Mouse (Mus musculus): ENCODE results near the gene Mb21d2.

Gene Mb21d2

DNA sequence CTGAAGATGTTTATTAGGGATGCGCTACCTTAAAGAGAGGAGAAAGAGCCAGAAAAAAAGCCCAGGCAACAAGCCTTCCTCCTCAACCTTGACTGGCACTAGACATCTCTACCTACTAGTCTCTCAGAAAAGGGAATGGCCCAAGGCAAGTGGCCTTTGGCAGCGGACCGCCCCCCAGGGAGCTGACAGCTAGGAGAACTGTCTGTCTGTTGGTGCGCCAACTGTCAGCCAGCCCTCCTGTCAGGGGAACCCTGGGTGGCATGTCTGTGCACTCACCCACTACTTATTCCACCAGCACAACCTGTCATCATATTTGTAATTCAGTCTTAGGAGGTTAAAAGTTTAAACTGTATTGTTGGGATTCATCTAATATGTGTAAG is 30.3 kb downstream of the Mb21d2 start:
- DNase-seq (ENCODE audit: low spot score) = no peak

DNA sequence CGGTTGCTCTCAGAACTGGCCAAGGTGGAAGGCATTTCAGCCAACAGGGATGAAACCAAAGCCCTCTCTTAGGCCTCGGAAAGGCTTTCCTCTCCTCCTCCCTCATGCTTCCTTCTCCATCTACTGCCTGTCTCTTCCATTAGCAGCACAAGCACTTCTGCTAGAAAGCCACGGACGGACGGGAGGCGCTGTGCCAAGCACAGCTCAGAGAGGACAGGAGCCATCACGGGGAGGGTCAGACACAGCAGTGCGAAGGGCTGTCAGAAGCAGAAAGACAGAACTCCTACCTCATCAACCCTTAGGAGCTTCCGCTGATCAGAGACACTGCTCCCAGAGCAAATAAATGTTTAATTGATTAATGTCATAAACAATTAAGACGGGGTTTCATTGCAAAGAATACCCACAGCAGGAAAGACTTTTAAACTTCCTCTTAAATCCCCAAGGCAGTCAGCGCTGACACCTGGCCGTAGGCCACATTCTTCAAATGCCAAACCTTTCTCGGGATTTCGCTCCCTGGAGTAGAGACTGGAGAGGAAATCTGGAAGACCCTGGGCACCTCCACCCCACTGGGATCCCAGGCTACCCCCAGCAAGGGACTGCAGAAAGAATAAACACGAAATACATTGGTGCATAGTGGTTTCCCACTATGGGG is 30.8 kb downstream of the Mb21d2 start:
- DNase-seq (ENCODE audit: low spot score) = no peak

GRCm38 (mm10) chr16:28896571-28896970 is 32.9 kb downstream of the Mb21d2 start:
- DNase-seq (ENCODE audit: low spot score) = no peak

- no peak for DNase-seq (ENCODE audit: low spot score)
Measured at GRCm38 (mm10) chr16:28894872-28895271, 34.6 kb downstream of the Mb21d2 start.

DNA sequence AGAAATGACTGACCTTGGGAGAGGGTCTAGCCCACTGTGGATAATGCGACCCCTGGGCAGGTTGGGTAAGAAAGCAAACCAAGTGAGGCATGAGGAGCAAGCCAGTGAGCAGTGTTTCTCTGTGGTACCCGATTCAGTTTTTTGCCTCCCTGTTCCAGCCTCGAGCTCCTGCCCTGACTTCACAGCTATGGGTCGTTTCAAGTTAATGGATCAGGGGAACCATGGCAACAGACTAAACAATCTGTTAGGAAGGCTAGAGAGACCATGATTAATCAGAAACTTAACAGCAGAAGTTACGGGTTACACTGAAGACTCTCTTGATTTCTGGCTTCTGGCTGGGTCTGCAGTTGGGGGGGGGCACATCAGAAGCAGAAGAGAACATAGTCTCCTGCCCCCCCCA is 36.2 kb downstream of the Mb21d2 start:
- DNase-seq (ENCODE audit: low spot score) = no peak

GRCm38 (mm10) chr16:28886201-28886745 is 43.2 kb downstream of the Mb21d2 start:
- no peak for DNase-seq (ENCODE audit: low spot score)

- no peak for DNase-seq (ENCODE audit: low spot score)
Measured at GRCm38 (mm10) chr16:28885474-28885873, 44.0 kb downstream of the Mb21d2 start.

- DNase-seq (ENCODE audit: low spot score) = no peak
Measured at GRCm38 (mm10) chr16:28884661-28885060, 44.8 kb downstream of the Mb21d2 start.

GRCm38 (mm10) chr16:28883649-28884048 is 45.8 kb downstream of the Mb21d2 start:
- DNase-seq (ENCODE audit: low spot score) = no peak

DNA sequence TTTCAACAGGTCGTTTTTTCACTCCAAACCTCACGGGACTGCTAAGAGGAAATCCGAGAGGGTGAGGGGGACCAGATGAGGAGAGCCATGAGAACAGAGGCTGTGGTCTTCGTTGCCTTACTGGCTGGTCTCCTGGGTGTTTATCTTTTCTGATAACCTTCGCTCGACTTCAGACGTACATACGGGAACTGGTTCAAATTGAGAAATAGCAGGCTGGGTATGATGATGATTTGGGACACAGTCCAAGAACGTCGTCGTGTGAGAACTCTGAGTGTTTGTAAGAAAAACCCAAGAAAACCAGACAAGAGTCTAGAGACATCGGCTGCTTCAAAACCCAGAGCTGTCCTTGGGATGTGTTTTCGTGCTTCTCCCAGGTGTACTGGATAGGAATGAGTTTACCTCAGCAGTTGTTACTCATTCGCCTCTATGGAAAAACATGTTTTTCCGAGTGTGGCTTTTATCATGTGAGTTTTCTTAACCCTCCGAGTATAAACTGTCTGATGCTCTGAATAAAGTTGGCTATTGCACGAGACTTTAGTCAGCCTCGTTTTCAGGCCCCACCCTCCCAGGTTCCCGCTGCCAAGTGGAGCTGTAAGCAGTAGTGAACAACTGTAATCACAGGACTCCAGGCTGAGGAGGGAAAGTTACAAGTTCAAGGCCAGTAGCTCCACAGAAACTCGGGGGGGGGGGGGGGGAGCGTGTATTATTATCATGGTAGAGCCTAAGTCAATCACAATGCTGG is 46.6 kb downstream of the Mb21d2 start:
- DNase-seq (ENCODE audit: low spot score) = no peak

GRCm38 (mm10) chr16:28881787-28882186 is 47.7 kb downstream of the Mb21d2 start:
- DNase-seq (ENCODE audit: low spot score) = no peak

DNA sequence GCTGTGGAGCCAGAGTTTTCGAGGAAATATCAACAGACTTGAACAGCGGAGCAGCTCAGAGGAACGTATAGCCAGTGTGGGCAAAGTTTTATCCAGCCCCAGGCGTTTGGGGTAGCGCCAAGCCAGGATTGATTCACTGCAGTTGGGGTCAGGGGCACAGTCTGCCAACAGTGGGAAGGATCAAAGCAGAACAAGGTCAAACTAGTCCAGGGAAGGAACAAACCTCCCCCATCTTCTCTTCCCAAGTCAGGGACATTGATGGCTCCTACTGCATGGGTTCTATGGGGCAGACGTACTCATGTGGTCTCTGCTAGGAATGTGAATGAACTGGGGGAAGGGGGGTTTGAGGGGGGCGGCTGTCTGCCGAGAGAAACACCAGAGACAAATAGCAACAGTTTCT is 48.7 kb downstream of the Mb21d2 start:
- DNase-seq (ENCODE audit: low spot score) = no peak

DNA sequence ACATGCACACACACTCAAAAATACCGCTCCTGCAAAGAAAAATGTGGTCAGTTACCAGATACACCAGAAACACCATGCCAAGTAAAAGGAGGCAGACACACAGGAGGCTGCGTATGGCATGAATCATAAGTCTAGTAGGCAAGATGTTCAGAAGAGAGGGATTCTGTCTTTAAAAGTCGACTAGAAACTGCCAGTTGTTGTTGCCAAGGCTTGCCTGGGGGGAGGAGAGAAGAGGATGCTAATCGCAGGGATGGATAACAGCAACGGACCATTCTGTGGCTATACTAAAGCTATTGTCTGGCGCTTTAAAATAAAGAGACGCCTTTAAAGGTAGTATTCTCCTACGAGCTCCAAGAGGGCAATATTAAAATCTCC is 49.2 kb downstream of the Mb21d2 start:
- DNase-seq (ENCODE audit: low spot score) = no peak

DNA sequence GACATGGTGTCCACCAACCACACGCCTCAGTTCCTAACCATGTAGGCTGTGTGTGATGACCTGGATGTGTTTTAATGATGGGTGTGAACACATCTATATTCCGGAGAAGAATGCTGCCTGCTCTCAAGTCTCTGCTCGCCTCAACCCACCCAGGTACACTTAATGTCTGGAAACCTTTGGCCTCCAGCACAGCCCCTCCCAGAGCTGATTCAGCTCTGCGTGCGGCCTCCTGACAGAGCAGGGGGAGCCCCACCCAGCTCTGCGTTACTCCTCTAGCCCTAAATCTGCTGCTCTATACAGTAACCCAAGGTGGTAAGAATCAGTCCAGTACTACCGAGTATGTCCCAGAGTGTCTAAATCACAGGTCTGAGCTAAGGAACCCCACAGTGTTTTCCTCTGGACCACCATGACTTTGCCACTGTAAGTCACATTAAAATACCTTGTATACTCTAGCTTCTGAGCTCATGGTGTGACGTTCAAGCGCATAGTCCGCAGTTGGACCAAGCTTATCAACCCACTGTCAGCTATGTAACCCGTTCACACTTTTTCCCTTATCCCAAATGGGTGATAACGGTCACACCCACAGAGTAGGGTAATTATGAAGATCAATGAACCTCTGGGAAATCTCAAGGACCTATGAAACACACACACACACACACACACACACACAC is 49.7 kb downstream of the Mb21d2 start:
- no peak for DNase-seq (ENCODE audit: low spot score)

- no peak for DNase-seq (ENCODE audit: low spot score)
Measured at GRCm38 (mm10) chr16:28877162-28877662, 52.3 kb downstream of the Mb21d2 start.

- no peak for DNase-seq (ENCODE audit: low spot score)
Measured at GRCm38 (mm10) chr16:28873404-28873895, 56.0 kb downstream of the Mb21d2 start.

- no peak for DNase-seq (ENCODE audit: low spot score)
Measured at GRCm38 (mm10) chr16:28870860-28871259, 58.6 kb downstream of the Mb21d2 start.

- DNase-seq (ENCODE audit: low spot score) = no peak
Measured at GRCm38 (mm10) chr16:28870456-28870855, 59.0 kb downstream of the Mb21d2 start.

GRCm38 (mm10) chr16:28868864-28869263 is 60.6 kb downstream of the Mb21d2 start:
- DNase-seq (ENCODE audit: low spot score) = no peak

GRCm38 (mm10) chr16:28866584-28867295 is 62.7 kb downstream of the Mb21d2 start:
- DNase-seq (ENCODE audit: low spot score) = no peak

DNA sequence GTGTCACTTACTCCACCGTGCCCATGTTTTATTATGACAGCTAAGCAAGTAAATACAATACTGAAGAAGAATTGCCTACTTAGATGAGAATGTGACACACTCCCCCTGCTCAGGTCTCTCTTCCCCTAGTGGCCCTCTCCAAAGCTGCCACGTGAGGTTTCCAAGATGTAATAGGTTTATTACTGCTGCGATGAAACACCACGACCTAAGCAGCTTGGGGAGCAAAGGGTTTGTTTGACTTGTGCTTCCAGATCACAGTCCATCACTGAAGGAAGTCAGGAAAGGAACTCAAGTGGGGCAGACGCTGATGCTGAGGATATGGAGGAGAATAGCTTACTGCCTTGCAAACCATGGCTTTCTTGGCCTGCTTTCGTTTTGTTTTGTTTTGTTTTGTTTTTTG is 65.9 kb downstream of the Mb21d2 start:
- DNase-seq (ENCODE audit: low spot score) = no peak

- DNase-seq (ENCODE audit: low spot score) = no peak
Measured at GRCm38 (mm10) chr16:28862093-28862492, 67.4 kb downstream of the Mb21d2 start.
